Mouse (Mus musculus): Measurements from ENCODE around the gene Psmb7.

The Psmb7 gene

GRCm38 (mm10) chr2:38544982-38545381, 98.9 kb downstream of the Psmb7 start:
- DNase-seq (ENCODE audit: low read depth): no peak

DNA sequence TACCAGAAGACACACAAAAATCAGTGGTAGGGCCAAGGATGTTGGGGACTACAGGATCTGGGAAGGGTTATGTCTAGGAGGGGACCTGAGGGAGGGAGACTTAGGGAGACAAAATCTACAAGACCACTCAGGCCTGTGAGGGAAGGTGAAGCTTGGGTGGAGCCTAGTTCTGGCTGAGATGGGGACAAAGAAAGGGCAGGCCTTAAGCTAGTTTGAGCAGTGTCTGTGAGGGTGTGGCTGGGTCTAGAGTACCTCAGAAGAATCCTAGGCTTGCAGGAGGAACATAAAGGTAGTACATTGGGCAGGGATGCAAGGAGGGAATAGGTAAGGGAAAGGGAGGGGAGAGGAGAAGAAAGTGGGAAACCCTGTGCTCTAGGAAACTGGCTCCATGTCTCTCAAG, 99.5 kb downstream of the Psmb7 start:
- DNase-seq (ENCODE audit: low read depth): no peak

- DNase-seq (ENCODE audit: low read depth): no peak
Observed at GRCm38 (mm10) chr2:38543158-38543557, 100.7 kb downstream of the Psmb7 start.

DNA sequence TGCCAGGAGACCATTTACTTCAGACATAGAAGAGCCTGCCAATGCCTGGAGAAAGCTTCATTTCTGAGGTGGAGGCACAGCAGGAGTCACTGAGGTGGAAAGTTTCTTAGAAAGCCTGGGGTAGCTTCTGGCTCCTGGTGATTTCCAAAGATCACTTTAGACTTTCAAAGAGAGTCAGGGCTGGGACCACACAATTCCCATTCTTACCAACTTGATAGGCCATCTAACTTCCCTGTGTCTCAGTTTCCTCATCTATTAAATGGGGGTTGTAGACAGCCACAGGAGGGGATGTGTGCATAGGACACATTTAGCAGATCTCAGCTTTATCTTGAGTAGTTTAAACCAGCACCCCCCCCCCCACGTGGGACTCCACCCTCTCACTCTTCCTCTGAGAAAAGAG, 101.5 kb downstream of the Psmb7 start:
- no peak for DNase-seq (ENCODE audit: low read depth)

GRCm38 (mm10) chr2:38541570-38541969, 102.3 kb downstream of the Psmb7 start:
- DNase-seq (ENCODE audit: low read depth): no peak

DNA sequence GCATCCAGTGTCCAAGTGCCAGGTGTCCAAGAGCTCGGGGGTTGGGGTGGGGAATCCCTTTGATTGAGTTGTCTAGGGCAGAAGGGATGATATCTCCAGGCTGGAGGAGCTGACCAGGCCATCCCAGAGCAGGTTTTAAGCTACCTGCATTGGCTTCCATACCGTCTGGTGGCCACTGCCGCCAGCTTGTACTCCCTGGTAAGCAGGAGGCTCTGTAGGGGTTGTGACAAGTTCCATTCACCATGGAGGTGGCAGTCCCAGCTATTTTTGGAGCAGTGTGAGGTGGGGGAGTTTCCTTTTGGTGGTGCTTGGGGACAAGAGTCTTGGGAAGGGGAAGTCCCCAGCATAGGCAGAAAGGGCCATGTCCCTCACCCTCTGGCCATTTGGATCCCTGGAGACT, 102.8 kb downstream of the Psmb7 start:
- DNase-seq (ENCODE audit: low read depth): no peak

GRCm38 (mm10) chr2:38540666-38541065, 103.2 kb downstream of the Psmb7 start:
- DNase-seq (ENCODE audit: low read depth): no peak

DNA sequence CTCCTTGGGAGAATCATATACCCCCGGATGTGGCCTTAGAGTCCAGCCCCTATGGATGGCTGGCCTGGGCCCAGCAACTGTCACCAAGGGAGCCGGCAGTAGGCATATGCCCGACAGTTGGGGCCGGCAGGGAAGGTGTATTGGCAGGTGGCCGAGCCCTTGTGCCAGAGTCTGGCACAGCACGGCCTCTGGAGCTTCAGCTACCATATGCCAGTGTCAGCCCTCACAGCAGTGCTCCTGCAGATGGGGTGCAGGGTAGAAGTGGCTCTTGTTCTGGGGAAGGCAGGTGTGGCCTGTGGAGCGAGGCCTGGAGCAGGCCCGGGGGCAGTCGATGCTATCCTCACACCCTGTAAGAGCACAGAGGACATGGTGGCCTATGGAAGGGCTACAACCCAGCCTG, 104.2 kb downstream of the Psmb7 start:
- DNase-seq (ENCODE audit: low read depth): no peak
